Mouse (Mus musculus): ENCODE measurements at regions not wholly inside any gene's neighbourhood (a gene's known extent, or its start where the extent isn't known, plus 50 kb on each side); places are given as distances from the start of the nearest gene placed in this dataset.

DNA sequence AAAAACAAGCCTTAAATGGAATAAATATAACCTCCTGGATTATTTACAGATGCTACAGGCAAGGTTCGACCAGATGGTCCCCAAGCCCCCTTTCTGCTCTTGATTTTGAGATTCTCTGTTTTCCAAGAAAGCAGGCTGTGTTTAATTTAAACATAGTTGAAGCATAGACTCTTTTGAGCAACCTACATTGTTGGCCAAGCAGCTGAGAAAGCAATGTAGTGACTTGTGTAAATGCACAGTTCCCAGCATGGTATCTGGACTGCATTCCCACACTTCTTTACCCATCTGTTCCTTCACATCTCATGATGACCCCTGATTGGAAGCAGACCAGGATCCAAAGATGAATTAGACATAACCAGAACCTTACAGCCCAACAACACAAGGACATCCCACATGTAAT, 120.3 kb upstream of the Tom1l1 start:
- no peak for TF ChIP-seq POLR2A (IDR thresholded peaks at IDR 0.05; ENCODE audit: low read depth, low read length)
- TF ChIP-seq CTCF (IDR thresholded peaks at IDR 0.05; ENCODE audit: borderline replicate concordance, insufficient read depth, low read length), result no peak

All from embryonic fibroblast, embryonic 13.5 days (primary cell).